Mouse (Mus musculus) lung, postnatal 0 days (tissue): ENCODE measurements at regions not wholly inside any gene's neighbourhood (a gene's known extent, or its start where the extent isn't known, plus 50 kb on each side); places are given as distances from the start of the nearest gene placed in this dataset.

ENCODE experiments used
- CTCF ChIP-seq: IDR thresholded peaks from 2 replicates; pipeline ENCODE4 v1.5.1; 2016; ENCODE audit warnings: antibody characterized with exemption, mild to moderate bottlenecking
- EP300 ChIP-seq: IDR thresholded peaks from 2 replicates; pipeline ENCODE4 v1.6.1; 2016; ENCODE audit warnings: antibody characterized with exemption, mild to moderate bottlenecking, control low read depth

DNA sequence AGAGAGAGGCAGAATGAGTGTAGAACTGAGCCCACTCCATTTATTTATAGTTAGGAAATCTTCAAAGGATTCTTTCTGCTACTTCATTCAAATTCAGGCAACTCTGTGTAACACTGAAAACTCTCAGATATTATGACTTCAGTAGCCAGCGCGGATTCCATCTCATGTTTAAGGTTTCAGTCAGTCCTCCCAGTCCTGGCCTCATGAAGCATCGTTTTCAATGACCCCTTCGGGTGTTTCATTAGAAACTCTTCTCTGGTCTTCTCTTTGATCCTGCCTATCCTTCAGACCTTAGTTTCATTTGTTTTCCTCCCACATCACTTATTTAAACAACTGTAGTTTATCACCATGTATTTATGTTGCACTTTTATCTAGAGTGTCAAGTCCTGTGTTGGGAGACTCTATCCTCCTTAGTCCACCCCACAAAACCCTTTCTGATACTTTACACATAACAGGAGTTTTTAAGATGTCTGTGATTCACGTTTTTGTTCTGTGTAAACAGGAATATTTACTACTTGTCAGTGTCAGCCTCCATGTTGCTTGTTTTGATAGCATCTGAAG, 447.7 kb upstream of the Jag1 start:
- TF ChIP-seq CTCF = no peak
- TF ChIP-seq EP300 = no peak
